Mouse (Mus musculus) spleen, postnatal 4 days (tissue): ENCODE measurements around the gene Kmt5a.

Source experiments
- DNase-seq, 2 experiments: peaks; one replicate each; pipeline ENCODE4 v3.0.0; 2022; ENCODE audit warnings: low spot score in 2 of 2

Gene Kmt5a

GRCm38 (mm10) chr5:124510536-124511050, 70.9 kb downstream of the Kmt5a start:
- no peak for DNase-seq
